Mouse (Mus musculus) embryonic facial prominence, embryonic 10.5 days (tissue): ENCODE measurements at regions not wholly inside any gene's neighbourhood (a gene's known extent, or its start where the extent isn't known, plus 50 kb on each side); places are given as distances from the start of the nearest gene placed in this dataset.
"Not testable (repeated sequence)": the region's sequence is repeated elsewhere in the genome, so short reads cannot be mapped to it uniquely, and the experiment has no call there.

Experiments used
- DNase-seq: peaks from one replicate; pipeline ENCODE4 v3.0.0-alpha.2; 2017; ENCODE audit warnings: low spot score
- H3K27ac ChIP-seq: fragments of 300-500 bp; sonication (generic); replicated peaks from 2 replicates; pipeline ENCODE4 v1.5.1; 2016; ENCODE audit warnings: mild to moderate bottlenecking
- H3K27me3 ChIP-seq: fragments of 300-500 bp; sonication (generic); replicated peaks from 2 replicates; pipeline ENCODE4 v1.6.1; 2016; ENCODE audit warnings: low read depth, mild to moderate bottlenecking; ENCODE audit not compliant: poor library complexity, severe bottlenecking
- H3K36me3 ChIP-seq: fragments of 300-500 bp; sonication (generic); replicated peaks from 2 replicates; pipeline ENCODE4 v1.6.1; 2016; ENCODE audit warnings: mild to moderate bottlenecking, moderate library complexity
- H3K4me1 ChIP-seq: fragments of 300-500 bp; sonication (generic); 2 replicates; pipeline ENCODE4 v1.6.1; 2016
- H3K4me3 ChIP-seq: fragments of 300-500 bp; sonication (generic); 2 replicates; pipeline ENCODE4 v1.5.1; 2016; ENCODE audit warnings: mild to moderate bottlenecking, moderate library complexity
- H3K9me3 ChIP-seq: fragments of 300-500 bp; sonication (generic); 2 replicates; pipeline ENCODE4 v1.6.1; 2016; ENCODE audit warnings: mild to moderate bottlenecking
- WGBS: fragments of 180-500 bp; shearing (Covaris S2); methylation state at CpG from one replicate; pipeline ENCODE4 v1.1.7; 2016; 5-methylcytosine and 5-hydroxymethylcytosine counted together

DNA sequence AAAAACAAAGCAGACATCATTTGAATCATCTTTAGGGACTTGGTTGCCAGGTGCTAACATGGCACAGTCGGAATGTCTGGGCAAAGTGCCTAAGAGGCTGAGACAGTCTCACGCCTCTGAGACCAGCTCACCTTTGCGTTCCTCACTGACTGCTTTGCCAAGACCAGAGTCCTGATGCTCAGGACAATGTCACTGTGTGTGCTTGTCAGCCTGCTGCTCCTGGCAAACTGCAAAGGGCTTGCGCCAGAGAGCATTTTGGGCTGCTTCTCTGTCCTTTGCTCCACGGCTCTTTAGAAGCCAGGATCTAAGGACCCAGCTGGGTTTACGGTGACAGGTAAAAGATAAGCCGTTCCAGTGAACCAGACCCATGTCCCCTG, 107.5 kb upstream of the Gcfc2 start:
- Histone ChIP-seq H3K36me3 (no peaks in the 10 kb centered on the region), H3K27ac (no peak overlapping the region), H3K9me3 (no peaks in the 10 kb centered on the region), H3K27me3 (no peaks in the 10 kb centered on the region), H3K4me3 (no peak overlapping the region), H3K4me1 (no peaks in the 10 kb centered on the region)
- 84% methylated on average over 7 of the region's 7 CpGs for WGBS
- DNase-seq, result no peak

- Histone ChIP-seq H3K4me3 (no peak overlapping the region), H3K27me3 (no peaks in the 10 kb centered on the region), H3K9me3 (no peaks in the 10 kb centered on the region), H3K36me3 (no peaks in the 10 kb centered on the region), H3K4me1 (no peaks in the 10 kb centered on the region), H3K27ac (no peak overlapping the region)
- DNase-seq, result peak; percentile 66
- WGBS, result 74% methylated on average over 9 of the region's 9 CpGs
These were observed 106.2 kb upstream of the Gcfc2 start for GRCm38 (mm10) chr6:81817050-81817827.

DNA sequence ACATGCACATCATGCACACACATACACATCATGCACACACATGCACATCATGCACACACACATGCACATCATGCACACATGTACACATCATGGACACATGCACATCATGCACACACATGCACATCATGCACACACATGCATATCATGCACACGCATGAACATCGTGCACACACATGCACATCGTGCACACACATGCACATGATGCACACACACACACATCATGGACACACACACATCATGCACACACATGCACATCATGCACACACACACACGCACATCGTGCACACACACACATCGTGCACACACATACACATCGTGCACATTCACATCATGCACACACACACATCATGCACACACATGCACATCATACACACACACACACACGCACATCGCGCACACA, 104.9 kb upstream of the Gcfc2 start:
- WGBS, result 95% methylated on average over 10 of the region's 10 CpGs
- no peaks in the 10 kb centered on the region for H3K27me3 ChIP-seq

GRCm38 (mm10) chr6:81820078-81820477, 103.4 kb upstream of the Gcfc2 start:
- 93% methylated on average over 5 of the region's 5 CpGs for WGBS
- Histone ChIP-seq H3K4me1 (no peaks in the 10 kb centered on the region), H3K27ac (no peak overlapping the region), H3K4me3 (no peak overlapping the region), H3K36me3 (no peaks in the 10 kb centered on the region), H3K27me3 (no peaks in the 10 kb centered on the region), H3K9me3 (no peaks in the 10 kb centered on the region)
- DNase-seq, result no peak

More for the DNA sequence above, 104.9 kb upstream of the Gcfc2 start:
- no peak overlapping the region for H3K27ac ChIP-seq
- H3K9me3 ChIP-seq, result no peaks in the 10 kb centered on the region
- no peak for DNase-seq
- H3K4me3 ChIP-seq, result no peak overlapping the region
- no peaks in the 10 kb centered on the region for H3K4me1 ChIP-seq
- no peaks in the 10 kb centered on the region for H3K36me3 ChIP-seq

DNA sequence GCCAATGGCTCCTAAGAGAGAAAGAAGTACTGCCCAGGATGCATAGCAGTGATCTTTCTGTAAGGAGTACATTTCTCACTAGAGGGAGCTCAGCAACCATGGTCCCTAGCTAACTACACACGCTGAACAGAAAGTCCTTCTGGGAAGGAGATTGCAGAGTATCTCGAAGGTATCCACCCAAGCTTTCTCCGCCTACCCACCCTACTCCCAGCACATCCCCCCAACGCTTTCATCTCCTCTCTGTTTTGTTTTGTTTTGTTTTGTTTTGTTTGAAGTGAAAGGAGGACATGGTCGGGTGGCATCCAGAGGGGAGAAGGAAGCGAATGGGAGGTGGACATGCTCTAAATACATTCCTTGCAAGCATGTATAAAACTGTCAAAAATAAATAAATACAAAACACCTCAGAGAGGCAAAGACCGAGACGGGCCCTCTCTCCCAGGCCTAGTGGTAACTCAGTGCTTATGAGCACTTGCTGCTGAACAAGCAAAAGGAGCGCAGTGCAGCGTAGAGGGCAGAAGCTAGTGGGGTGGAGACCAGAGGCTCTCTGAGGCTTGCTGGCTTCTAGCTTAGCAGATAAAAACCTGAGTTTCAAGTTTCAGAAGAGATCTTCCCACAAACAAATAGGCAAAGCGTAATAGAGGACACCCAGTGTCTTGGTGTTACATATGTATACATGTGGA, 83.9 kb upstream of the Gcfc2 start:
- H3K27me3 ChIP-seq, result no peaks in the 10 kb centered on the region
- H3K4me1 ChIP-seq, result no peaks in the 10 kb centered on the region
- no peaks in the 10 kb centered on the region for H3K9me3 ChIP-seq
- WGBS, result 76% methylated on average over 11 of the region's 11 CpGs
- H3K27ac ChIP-seq, result no peak overlapping the region
- DNase-seq, result no peak
- no peak overlapping the region for H3K4me3 ChIP-seq
- H3K36me3 ChIP-seq, result no peaks in the 10 kb centered on the region

DNA sequence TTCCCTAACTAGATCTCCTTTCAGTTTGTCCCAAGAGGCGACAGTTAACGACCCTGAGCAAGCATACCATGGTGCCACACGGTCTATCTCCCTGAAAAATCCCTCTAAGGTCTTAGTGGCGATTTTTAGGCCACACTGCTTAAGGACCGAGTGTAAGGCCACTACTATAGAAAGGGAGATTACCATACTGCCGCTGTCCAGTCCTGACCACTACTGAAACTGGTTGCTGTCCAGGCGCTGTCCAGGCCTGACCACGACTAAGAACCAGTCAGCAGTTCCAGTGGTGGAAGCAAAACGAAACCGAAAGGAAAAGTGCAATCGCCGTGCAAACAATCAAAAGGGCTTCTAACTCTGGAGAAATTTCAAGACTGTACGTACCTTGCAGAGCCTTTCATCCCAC, 55.3 kb upstream of the Gcfc2 start:
- not testable (repeated sequence) for DNase-seq, H3K27ac ChIP-seq, H3K36me3 ChIP-seq, H3K4me1 ChIP-seq, H3K27me3 ChIP-seq, H3K4me3 ChIP-seq, H3K9me3 ChIP-seq
- WGBS, result 91% methylated on average over 13 of the region's 13 CpGs
